ENCODE assay signal across 9 mouse cellular contexts in genomic region chr4:41554994-41555663, GRCm38 (mm10). TPM values are rescaled to one million over a fixed set of nuclear protein-coding genes. Genes with fewer than 3 reads are reported as not detected.
A peak's percentile ranks its signal among the peaks of the same experiment; 100 is the strongest.
DNase-seq lines count a peak whose midpoint lies in the region; ATAC-seq and TF ChIP-seq lines count a peak whose summit lies in the region.
"Had no signal": no experiment of that assay in that cellular context is flagged by ENCODE, and none has a peak within 500 bp of the region (broad histone marks: within the 10 kb centered on the region; RNA-seq: fewer than 3 reads in every experiment).

No protein-coding gene starts in this region.

- no peak overlapping the region; the same call in 1 of the 2 replicates for H3K9ac ChIP-seq in heart, adult 2 months (ENCODE audit: low read depth, low read length)
- H3K9ac ChIP-seq in kidney, embryonic 15.5 days, result no peak overlapping the region

- H3K4me3 ChIP-seq in heart, adult 2 months, result no peak overlapping the region; the same call in 1 of the 2 replicates
- no peak overlapping the region for H3K4me3 ChIP-seq in kidney, embryonic 15.5 days (replicated peaks)

- peak overlapping the region; percentile 86 for H3K27ac ChIP-seq in heart, adult 2 months
- peak overlapping the region; percentile 70 for H3K27ac ChIP-seq in kidney, embryonic 15.5 days

- intact Hi-C loops in heart, adult 2 months (cut with DNase I), result loop anchor here (5.0 kb wide), 1 partner anchor 88 kb away; the partner anchor contains the start of gene Nudt2

- no peak for TF ChIP-seq POLR2A in heart, adult 2 months (IDR thresholded peaks at IDR 0.05; ENCODE audit: insufficient read depth, low read depth, low read length)

- no peaks in the 10 kb centered on the region for H3K27me3 ChIP-seq in heart, adult 2 months (ENCODE audit: control insufficient read depth, insufficient read depth, low read length)
- peaks cover under 1% of the 10 kb centered on the region; the same call in 1 of the 2 replicates for H3K27me3 ChIP-seq in kidney, embryonic 15.5 days

- peak; percentile 56 for DNase-seq in layer of hippocampus, adult 11-12 months (ENCODE audit: low spot score)
- no peak for DNase-seq in layer of hippocampus, postnatal 25 days (ENCODE audit: extremely low spot score in 1 of 2, low spot score in 1 of 2)
- peak; percentile 69 for DNase-seq in adrenal gland, postnatal 10 days
- peak; percentile 83 to 86 for DNase-seq in heart, adult 2 months
- DNase-seq in lung, postnatal 4 days, result peak; percentile 86 to 91
- no peak for DNase-seq in thymus, postnatal 10 days (ENCODE audit: low spot score in 2 of 2)
- no peak for DNase-seq in thymus, postnatal 4 days

- no peaks in the 10 kb centered on the region for H3K9me3 ChIP-seq in kidney, embryonic 15.5 days (replicated peaks)
- H3K9me3 ChIP-seq: G1E had no signal

- H3K4me2 ChIP-seq in kidney, embryonic 15.5 days, result no peak overlapping the region

- peak; percentile 23; the same call in 1 of the 2 replicates for TF ChIP-seq CTCF in heart, adult 2 months (IDR thresholded peaks at IDR 0.05)

- peaks cover 9% of the 10 kb centered on the region for H3K36me3 ChIP-seq in heart, adult 2 months (ENCODE audit: control insufficient read depth, insufficient read depth, low read length)
- no peaks in the 10 kb centered on the region for H3K36me3 ChIP-seq in kidney, embryonic 15.5 days
- H3K36me3 ChIP-seq: G1E had no signal

- H3K79me2 ChIP-seq in heart, adult 2 months (replicated peaks; ENCODE audit: control insufficient read depth, insufficient read depth, low read length), result no peaks in the 10 kb centered on the region

- peaks cover 17% of the 10 kb centered on the region for H3K4me1 ChIP-seq in heart, adult 2 months (ENCODE audit: control insufficient read depth, insufficient read depth, low read length)
- H3K4me1 ChIP-seq in kidney, embryonic 15.5 days, result peaks cover 9% of the 10 kb centered on the region

- no peak for TF ChIP-seq EP300 in heart, adult 2 months (IDR thresholded peaks at IDR 0.05; ENCODE audit: insufficient read depth, low read depth, low read length)

- 0 out of 2 replicates have a peak, but pooled peaks have one; percentile 6 for ATAC-seq in kidney, embryonic 15.5 days (replicated peaks; ENCODE audit: low FRiP score)

- WGBS in heart, adult 2 months, result 36% methylated on average over 14 of the region's 14 CpGs
- WGBS in kidney, embryonic 15.5 days, result 55% methylated on average over 14 of the region's 14 CpGs

RNA-seq across cellular contexts. Expression of gene Fam219a, which starts 14.2 kb away (rescaled TPM):
- total RNA-seq in layer of hippocampus, postnatal 25 days (2021), result 100 to 1,000 TPM; 159 to 165 TPM
- total RNA-seq in adrenal gland, postnatal 10 days (2021), result 10 to 100 TPM; 18.8 to 23.5 TPM
- 10 to 100 TPM; 13.4 to 14.4 TPM for total RNA-seq in heart, adult 2 months (2021)
- polyA plus RNA-seq in heart, adult 2 months (2012; rRNA removed), result 15.8 and 18.4 TPM in 2 replicates
- polyA plus RNA-seq in kidney, embryonic 15.5 days (2015; fragmentation: Nextera tagmentation; extraction: Ambion mirVana), result 1.9 and 2.8 TPM in 2 replicates

RNA-seq across cellular contexts. Expression of gene Dnaic1, which starts 14.4 kb away (rescaled TPM):
- 10 to 100 TPM in 1 of 2 experiments, 1 to 10 TPM in 1; 7.1 to 11.2 TPM for total RNA-seq in layer of hippocampus, postnatal 25 days (2021)
- total RNA-seq in adrenal gland, postnatal 10 days (2021), result 1 to 10 TPM; 3.3 to 3.5 TPM
- total RNA-seq in heart, adult 2 months (2021), result 1 to 10 TPM in 1 of 2 experiments, under 1 TPM in 1; 0.94 to 2.3 TPM
- polyA plus RNA-seq in heart, adult 2 months (2012; rRNA removed), result 7.3 and 8.6 TPM in 2 replicates
- polyA plus RNA-seq in kidney, embryonic 15.5 days (2015; fragmentation: Nextera tagmentation; extraction: Ambion mirVana), result 1.6 and 1.7 TPM in 2 replicates
- total RNA-seq: G1E had no signal
- polyA plus RNA-seq: G1E had no signal

RNA-seq across cellular contexts. Expression of gene 1110017D15Rik, which starts 38.0 kb away (rescaled TPM):
- total RNA-seq in layer of hippocampus, postnatal 25 days (2021), result 1 to 10 TPM; 4.5 to 7.0 TPM
- under 1 TPM in 1 of 2 experiments, not detected in 1; 0.45 TPM for total RNA-seq in adrenal gland, postnatal 10 days (2021)
- total RNA-seq in heart, adult 2 months (2021), result not detected
- polyA plus RNA-seq in heart, adult 2 months (2012; rRNA removed), result 0.94 and 3.2 TPM in 2 replicates
- 0.55 TPM in 1 of 2 replicates, not detected in the other for polyA plus RNA-seq in kidney, embryonic 15.5 days (2015; fragmentation: Nextera tagmentation; extraction: Ambion mirVana)

RNA-seq across cellular contexts. Expression of gene AI464131, which starts 52.3 kb away (rescaled TPM):
- 10 to 100 TPM; 32.4 to 33.3 TPM for total RNA-seq in layer of hippocampus, postnatal 25 days (2021)
- 10 to 100 TPM; 13.3 to 17.4 TPM for total RNA-seq in adrenal gland, postnatal 10 days (2021)
- total RNA-seq in heart, adult 2 months (2021), result 10 to 100 TPM; 11.6 to 12.0 TPM
- 7.6 and 11.0 TPM in 2 replicates for polyA plus RNA-seq in heart, adult 2 months (2012; rRNA removed)
- 7.4 and 9.0 TPM in 2 replicates for polyA plus RNA-seq in kidney, embryonic 15.5 days (2015; fragmentation: Nextera tagmentation; extraction: Ambion mirVana)

Comparison
In these comparisons a context has a peak if more than half of its experiments do, and no peak if none do; other contexts are left out.
1. DNase-seq: peak in layer of hippocampus, adult 11-12 months (single experiment), adrenal gland, postnatal 10 days (single experiment), heart, adult 2 months (2 of 2) and lung, postnatal 4 days (2 of 2); none in layer of hippocampus, postnatal 25 days (0 of 2), thymus, postnatal 10 days (0 of 2) and thymus, postnatal 4 days (single experiment).
2. RNA of gene Fam219a, which starts 14.2 kb away (total RNA-seq): 159 to 165 TPM in layer of hippocampus, postnatal 25 days; 18.8 to 23.5 TPM in adrenal gland, postnatal 10 days and 13.4 to 14.4 TPM in heart, adult 2 months; every median in the first group is over 4 times any median in the second.